Mouse (Mus musculus) CD4-positive helper T cell, adult 2 months (primary cell): Measurements from ENCODE around the gene Birc5.

ENCODE experiments used
- DNase-seq: peaks from one replicate; pipeline ENCODE4 v3.0.0-alpha.2; 2012; ENCODE audit warnings: low read depth, missing footprints, low spot score

Birc5 gene

DNA sequence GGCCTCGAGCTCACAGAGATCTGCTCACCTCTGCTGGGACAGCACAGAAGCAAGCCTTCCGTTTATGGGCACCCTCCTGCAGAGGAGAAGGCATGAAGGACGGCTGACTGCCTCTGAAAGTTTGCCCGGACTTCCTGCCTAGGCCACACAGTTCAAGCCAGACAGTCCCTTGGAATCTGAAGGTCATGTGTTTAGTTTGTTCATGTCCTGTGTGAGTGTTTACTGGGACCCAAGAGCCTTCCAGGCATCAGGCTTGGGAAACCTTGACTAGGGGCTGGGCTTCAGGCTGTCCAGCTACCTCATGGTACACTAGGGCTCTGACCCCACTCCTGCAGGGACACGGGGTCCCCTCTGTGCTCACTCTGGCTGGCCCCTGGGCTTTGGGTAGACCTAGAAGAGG, 36.9 kb downstream of the Birc5 start:
- DNase-seq, result no peak

DNA sequence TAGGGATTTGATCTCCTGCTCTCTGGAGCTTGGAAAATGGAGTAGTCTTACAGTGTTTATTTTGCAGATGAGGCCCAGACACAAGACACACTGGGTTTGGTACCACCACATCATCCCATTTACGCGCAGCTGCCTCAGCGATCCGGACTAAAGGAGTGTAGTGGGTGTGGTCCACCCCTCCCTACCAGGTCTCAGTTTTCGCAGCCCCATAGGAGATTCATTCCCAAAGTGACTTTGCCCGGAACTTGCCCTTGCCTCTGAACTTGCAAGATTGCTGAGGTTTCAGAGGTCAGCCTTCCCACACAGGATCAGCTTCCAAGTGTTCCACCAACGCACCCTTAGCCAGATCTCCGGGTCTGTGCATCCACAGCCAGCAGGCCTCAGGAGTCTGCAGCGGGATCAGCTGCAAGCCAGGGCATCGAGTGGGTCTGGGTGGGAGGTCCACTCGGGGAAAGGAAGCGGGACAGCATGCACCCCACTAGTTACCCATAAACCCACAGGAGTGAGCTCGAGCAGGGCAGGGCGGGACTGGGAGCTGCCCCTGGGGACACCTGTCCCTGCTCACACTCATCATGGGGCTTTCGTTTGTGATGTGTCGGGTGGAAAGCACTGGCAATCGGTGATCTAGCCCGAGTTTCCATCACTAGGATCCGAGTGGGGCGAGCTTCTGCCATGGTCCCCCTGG, 39.3 kb downstream of the Birc5 start:
- no peak for DNase-seq

DNA sequence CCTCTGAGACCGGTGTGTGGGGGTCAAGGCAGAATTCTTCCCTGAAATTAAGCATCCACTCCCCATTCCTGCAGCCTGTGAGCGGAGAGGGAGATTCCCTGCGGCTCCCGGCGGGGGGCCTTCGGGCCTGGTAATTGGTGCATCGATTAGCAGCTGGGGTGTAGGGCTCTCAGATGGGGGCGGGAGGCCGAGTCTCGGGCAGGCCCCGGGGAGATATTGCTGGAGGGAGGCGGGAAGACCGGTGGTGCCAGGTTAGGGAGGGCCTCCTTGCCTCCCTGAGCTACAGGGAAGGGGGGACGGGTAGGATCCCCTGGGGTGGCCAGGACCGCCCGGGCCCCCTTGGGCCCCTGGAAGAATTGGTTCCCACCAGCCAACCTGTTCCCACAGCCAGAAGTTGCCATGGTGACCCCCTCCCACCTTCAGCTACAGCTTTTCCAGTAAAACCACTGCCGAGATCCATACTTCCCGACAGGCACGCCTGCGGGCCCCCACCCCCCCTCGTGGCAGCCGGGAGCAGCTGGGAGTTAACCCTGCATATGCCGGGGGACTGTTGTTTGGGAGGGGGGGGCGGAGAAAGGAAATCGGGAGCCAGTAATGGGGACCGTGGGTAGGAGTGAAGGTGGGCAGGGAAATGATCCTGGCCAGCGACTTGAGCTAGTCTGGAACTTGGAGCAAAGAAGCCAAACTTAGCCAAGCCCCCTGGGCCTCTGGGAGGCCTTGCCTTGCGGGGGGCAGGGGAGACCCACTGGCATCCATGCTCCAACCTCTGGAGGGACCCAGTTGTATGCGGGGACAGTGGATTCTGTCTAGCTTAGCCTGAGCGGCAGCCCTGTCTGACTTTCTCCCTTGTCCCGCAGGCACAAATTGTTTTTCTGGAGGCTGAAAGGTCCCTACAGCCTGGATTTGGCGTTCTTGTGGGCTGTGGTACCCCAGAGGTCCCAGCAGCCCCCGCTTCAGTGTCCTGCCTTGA, 40.1 kb downstream of the Birc5 start:
- no peak for DNase-seq

DNA sequence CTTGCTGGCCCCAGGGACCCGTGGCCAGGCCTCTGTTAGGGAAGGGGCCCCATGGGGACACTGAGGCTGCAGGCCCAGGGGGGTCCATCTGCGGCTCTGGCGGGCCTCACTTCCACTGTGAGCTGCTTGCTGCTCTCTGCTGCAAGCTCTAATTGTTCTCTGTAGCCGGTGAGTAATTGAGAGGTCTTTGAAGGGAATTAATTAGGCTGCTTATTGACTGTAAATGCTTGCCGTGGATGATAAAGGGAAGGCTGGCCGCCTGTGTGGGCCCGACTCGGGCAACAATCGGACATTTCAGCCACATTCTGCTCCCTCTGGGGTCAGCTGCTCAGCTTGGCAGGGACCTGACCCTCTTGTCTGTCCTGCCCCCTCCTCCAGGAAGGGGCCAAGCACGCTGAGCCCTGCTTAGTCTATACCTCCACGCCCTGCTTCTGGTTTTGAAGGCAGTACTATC, 40.9 kb downstream of the Birc5 start:
- no peak for DNase-seq

DNA sequence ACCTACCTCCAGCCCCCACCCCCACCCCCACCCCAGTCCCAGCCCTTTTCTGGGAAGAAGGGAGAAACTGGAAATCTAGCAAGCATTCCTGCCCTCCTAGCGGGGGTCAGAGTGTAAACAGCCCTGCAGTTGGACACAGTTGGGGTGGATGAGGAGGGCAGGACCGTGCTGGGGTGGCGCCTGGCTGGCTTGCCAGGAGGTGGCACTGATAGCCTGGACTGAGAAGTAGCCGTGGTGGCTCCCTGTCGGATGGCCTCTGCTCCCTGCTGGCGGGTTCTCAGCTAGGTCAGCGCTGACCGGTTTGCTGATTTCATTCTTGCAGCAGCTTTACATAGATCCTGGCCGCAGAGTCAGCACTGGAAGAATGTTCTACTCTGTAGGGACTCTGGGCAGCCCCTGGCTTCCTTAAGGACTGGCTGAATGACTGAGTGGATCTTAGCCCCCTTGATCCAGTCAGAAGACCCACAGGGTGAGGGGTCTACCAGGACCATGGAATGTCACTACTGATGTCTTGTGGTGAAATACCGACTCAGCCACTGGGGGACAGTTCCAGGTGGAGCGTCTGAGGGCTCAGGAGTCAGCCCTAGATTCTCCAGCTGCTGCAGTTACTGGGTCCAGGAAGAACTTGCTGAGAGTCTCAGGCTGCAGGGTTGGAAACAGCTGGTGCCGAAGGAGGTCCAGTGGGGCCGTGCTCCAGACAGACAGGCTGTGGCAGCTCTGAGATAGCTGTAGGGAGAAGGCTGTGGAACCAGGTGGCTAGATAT, 41.6 kb downstream of the Birc5 start:
- DNase-seq, result no peak

DNA sequence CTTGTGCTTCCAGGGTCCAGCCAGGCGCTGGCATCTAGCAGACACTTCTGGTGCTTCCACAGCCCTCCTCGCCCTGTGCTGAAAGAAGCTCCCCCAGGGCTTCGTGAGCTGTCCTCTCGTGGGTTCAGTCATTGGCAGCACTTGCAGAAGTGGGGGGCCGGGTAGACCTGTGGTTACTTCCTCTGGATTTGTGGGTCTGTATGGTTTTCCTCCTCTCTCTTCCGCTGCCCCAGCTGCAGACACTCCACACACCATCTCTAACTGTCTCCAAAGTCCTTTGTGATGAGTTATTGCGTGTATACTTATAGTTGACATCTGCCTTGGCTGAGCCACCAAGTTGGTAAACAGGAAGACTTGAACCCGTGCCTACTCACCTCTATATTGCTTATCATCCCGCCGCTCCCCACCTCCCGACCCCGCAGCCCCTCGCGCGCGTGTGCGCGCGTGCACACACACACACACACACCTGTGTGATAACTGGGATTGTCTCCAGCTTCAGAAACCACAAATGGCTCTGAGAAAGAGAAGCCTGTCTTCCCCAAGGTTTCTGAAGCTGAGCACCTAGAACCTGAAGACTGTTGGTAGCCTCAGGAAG, 42.6 kb downstream of the Birc5 start:
- no peak for DNase-seq

DNA sequence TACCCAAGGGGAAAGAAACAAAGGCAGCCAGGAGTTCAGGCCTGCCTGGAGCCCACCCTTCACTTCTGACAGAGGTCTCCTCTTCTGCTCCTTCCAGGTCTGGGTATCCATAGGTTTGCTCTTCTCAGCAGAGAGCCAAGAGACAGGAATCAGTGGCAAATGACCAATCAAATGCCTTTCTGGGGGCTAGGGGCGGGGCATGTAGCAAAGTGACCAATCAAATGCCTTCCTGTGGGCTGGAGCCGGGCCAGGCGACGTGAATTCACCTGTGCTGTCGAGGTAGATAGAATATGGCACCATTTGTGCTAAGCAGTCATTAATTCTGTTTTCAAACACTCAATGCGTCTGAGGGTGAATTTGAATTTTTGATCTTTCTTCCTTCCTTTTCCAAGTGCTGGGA, 43.1 kb downstream of the Birc5 start:
- DNase-seq, result peak; percentile 68

DNA sequence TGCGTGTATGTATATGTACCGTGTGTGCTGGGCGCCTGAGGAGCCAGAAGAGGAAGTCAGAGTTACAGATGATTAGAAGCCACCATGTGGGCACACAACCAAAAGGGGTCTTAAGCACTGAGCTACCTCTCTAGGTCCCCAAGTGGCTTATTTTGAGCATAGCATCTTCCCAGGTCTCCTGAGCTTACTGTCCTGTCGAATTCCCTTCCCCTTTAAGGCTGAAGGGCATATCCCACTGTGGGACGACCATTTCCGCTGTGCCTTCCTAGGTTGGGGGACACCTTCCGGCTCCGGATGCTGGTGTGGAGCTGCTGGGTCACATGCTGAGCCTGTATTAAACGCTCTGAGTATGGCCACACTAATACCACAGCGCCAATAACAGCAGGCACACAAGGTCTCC, 45.6 kb downstream of the Birc5 start:
- DNase-seq, result no peak

DNA sequence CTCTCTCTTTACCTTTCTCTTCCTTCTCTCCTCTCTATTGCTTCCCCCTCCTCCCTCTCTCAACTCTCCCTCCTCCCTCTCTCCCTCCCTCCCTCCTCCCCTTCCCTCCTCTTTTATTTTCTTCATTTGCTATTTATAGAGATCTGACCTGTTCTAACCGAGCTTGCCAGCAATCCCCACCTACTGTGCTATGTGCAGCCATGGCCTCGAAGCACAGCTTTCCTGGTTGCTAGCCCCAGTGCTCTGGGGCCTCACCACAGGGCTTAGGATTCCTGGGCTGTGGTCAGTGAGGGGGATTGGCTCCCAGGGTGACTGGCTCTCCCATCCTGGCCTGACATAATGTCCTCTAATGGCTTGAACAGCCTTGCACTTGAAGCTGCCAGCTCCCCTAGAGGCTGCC, 47.5 kb downstream of the Birc5 start:
- no peak for DNase-seq

DNA sequence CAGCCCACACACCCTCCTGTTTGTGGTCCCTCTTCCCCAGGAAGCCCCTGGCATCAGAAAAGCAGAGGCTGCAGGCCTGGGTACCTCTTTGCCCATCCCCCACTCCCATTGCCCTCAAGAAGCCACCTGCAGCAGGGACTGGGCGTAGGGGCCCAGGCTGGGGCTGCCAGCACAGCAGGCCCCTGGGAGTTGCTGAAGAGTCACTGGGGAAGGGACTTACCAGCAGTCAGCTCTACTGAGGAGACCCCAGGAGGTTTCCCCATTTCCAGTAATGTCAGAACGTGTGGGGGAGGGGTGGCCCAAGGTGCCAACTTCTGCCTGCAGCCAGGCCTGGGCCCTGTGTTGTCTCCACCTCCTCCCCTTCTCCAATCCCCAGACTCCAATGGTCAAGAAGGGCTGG, 53.2 kb downstream of the Birc5 start:
- DNase-seq, result no peak

DNA sequence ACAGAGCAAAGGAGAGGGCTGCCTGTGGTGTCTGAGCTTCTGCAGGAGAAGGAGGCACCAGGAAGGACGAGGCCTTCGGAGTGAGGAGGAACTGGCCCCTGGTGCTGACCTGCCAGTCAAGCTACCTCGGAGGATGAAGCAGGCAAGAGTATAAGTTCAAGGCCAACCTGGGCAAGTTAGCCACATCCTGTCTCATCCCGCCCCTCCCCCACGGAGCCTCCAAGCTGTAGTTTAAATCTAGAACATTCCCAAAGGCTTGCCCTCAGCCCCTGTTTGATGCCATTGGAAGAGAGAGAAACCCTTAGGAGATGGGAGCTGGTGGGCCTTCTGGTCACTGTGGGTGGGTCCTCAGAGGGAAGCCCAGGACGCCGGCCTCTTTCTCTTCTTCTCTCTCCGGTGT, 55.4 kb downstream of the Birc5 start:
- no peak for DNase-seq
